Mouse (Mus musculus) thymus, adult 2 months (tissue): ENCODE measurements at regions not wholly inside any gene's neighbourhood (a gene's known extent, or its start where the extent isn't known, plus 50 kb on each side); places are given as distances from the start of the nearest gene placed in this dataset.

Experiments used
- CTCF ChIP-seq: fragments of 200-500 bp; IDR thresholded peaks from 2 replicates; pipeline ENCODE4 v1.5.1; 2012; ENCODE audit warnings: mild to moderate bottlenecking, control low read depth, low read length, moderate library complexity, borderline replicate concordance; ENCODE audit not compliant: control insufficient read depth, poor library complexity, insufficient read depth; ENCODE audit errors: extremely low read depth
- POLR2A ChIP-seq: fragments of 200-500 bp; IDR thresholded peaks from 2 replicates; pipeline ENCODE4 v1.6.1; 2012; ENCODE audit warnings: mild to moderate bottlenecking, low read length, control low read depth, moderate library complexity; ENCODE audit not compliant: control insufficient read depth, poor library complexity, insufficient read depth; ENCODE audit errors: extremely low read depth

- TF ChIP-seq CTCF: no peak
- TF ChIP-seq POLR2A: no peak
These were observed 157.2 kb downstream of the Pmp22 start for GRCm38 (mm10) chr11:63286026-63286425.
